Mouse (Mus musculus) c-Kit-positive CD71-positive TER-119-negative erythroid progenitor cells, embryonic 14.5 days (primary cell): Measurements from ENCODE around the gene Alyref.

Source experiments
- DNase-seq: peaks from one replicate; pipeline ENCODE4 v3.0.0-alpha.2; 2013; ENCODE audit warnings: low read depth

Gene Alyref

DNA sequence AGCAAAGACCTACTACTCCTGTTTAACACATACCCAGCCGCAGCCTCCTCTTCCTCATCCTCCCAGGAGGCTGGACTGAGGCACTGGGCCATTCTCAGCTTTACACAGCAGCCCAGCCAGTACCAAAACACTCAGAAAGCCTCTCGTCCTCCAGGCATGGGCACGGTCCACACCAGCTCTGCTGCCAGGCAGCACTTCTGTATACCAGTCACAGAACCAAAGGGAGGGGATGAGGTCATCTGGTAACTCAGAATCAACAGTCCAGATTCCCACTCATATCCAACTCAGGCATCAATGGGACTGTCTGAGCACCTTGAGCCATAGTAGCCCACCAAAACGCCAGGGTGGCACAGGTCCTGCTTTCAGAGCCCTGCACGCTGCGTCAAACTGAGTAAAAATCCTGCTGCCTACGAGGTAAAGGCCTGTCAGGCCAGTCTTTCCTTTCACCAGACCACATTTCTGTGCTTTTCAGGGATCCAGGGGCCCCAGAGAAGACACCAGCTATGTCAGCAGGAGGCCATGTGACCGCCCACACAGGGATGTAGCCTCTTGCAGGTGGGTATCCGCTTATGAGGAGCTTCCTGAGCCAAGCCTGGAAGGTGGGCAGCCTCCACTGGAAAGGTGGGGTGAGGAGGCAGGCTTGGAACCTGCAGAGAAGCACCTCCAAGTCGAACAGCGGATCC lies 28.8 kb upstream of the Alyref start:
- DNase-seq, result no peak

GRCm38 (mm10) chr11:120625152-120625775 lies 27.1 kb upstream of the Alyref start, which contains the start of gene Sirt7:
TSS of gene Sirt7 (minus strand) at chr11:120625240.
- DNase-seq, result no peak

GRCm38 (mm10) chr11:120624680-120625111 lies 26.5 kb upstream of the Alyref start:
- peak; percentile 78 for DNase-seq

GRCm38 (mm10) chr11:120623961-120624679 lies 26.0 kb upstream of the Alyref start:
- peak; percentile 63 for DNase-seq

- no peak for DNase-seq
Measured at GRCm38 (mm10) chr11:120622805-120623204, 24.6 kb upstream of the Alyref start.

GRCm38 (mm10) chr11:120620195-120620594 lies 22.0 kb upstream of the Alyref start:
- no peak for DNase-seq

DNA sequence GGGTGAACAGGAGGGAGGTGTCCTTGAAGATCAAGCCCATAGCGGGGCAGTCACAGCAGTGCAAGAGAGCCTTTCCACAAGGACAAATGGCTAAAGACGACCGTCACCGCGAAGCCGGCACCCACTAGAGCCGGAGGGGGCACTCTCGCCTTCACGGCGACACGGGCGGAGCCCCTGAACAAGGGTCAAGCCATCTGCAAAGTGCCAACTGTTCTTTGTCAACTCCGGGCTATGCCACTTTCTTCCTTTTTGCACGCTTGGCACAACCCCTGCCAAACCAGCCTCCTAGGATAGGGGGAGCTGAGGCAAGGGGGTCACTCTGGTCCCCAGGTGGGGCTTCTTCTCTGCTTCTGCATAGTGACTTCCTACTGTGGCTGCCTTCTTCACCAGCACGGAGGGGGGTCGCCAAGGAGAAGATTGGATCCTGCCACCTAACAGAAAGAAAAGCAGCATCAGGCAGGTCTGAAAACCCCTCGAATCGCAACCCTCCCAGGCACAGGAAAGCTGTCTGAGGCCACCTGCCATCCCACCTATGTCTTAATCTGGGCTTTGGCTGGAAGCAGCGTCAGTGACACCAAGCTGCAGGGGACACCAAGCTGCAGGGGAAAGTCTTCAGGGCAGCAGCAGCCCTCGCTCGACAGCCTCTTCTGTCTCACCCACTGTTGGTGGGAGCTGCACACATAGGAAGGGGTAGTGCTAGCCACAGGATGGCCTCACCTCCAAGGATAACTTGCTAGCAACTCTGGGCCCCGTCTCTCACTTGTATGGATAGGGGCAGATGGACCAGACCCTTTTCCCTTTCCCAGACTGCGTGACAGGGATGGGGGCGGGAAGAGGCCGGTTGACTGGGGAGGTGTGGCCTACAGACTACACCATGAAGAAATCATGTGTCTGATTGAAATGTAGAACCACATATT lies 20.7 kb upstream of the Alyref start:
- no peak for DNase-seq

- DNase-seq, result peak; percentile 92
Measured at GRCm38 (mm10) chr11:120617519-120618112, 19.5 kb upstream of the Alyref start, which contains the start of gene Pcyt2. TSS of gene Pcyt2 (minus strand) at chr11:120617936.

DNA sequence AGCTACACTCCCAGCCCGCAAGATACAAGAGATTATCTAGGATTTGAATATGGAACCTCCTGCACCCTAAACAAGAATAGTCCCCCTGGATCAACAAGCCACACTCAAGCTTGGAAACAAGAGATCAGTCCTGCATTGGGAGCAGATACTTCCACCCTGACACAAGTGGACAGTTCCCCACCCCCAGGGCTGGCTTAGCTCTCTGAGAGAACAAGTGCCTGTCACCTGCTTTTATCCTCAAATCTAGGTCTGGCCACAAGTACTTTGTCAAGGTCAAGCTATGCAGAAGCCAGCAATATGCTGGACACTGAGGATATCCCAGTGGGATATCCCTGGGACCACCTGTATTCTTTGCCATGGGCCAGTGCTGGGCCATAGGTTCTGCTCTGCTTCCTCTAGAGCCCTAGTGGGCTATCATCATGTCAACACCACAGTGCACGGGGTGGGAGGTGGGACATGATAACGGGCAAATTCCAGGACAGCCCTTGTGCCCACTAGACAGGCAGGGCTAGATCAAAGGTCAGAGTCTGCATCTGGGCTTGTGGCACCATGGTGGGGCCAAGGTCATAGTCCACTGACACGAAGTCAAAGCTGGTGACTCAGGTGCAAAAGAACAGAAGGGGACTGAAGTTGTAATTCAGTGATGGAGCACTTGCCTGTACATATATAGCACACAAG lies 18.6 kb upstream of the Alyref start:
- no peak for DNase-seq

GRCm38 (mm10) chr11:120615606-120616203 lies 17.5 kb upstream of the Alyref start:
- DNase-seq, result no peak

GRCm38 (mm10) chr11:120615167-120615566 lies 17.0 kb upstream of the Alyref start:
- DNase-seq, result no peak

GRCm38 (mm10) chr11:120613976-120614375 lies 15.8 kb upstream of the Alyref start:
- no peak for DNase-seq

GRCm38 (mm10) chr11:120613481-120613972 lies 15.4 kb upstream of the Alyref start:
- DNase-seq, result no peak

- DNase-seq, result peak; percentile 60
Measured at GRCm38 (mm10) chr11:120612763-120613162, 14.6 kb upstream of the Alyref start.

DNA sequence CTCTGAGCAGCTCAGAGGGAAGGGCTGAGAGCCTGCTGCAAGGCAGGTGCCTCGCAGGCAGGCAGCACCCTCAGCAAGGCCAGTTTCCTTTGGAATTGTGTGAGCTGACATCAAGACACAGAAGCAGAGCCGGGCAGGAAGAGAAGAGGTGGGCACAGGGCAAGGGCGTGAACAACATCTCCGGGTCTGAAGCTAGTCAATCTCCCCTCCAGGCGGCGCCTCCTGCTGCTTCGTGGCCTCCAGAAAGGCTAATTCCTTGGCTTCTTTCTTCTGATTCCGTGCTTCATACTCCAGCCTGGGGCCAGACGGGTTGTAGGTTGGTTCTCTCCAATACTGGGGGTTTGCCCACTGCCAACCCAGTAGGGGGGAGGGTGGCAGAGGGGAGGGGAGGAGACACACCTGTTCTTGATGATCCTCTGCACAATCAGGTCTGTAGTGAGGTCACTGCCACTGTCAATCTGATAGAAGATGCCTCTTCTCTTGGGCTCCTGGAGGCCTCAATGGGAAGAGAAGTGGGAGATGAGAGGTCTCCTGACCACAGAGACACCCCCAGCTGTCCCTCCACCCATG lies 12.4 kb upstream of the Alyref start:
- DNase-seq, result no peak

GRCm38 (mm10) chr11:120609250-120609649 lies 11.1 kb upstream of the Alyref start:
- no peak for DNase-seq

GRCm38 (mm10) chr11:120608241-120609034 lies 10.3 kb upstream of the Alyref start, which contains the start of gene Npb:
TSS of gene Npb (plus strand) at chr11:120608477.
- no peak for DNase-seq

DNA sequence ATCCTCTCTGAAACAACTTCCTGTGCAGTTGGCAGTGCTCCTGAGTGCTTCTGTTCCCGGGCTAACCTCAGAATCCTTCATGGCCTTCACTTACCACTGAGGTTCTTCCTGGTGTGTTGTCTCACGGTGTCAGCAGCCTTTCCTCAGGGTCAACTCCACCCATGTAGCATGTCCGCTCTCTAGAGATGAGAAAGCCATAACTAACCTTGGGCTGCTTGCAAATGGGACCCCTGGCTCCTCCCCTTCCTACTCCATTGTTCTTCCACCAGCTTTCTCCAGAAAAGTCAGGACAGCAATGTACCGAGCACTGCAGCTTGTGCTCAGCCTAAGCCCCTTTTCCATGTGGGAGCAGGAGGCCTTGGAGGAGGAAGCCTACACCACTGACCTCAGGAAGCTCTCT lies 8.6 kb upstream of the Alyref start:
- no peak for DNase-seq

DNA sequence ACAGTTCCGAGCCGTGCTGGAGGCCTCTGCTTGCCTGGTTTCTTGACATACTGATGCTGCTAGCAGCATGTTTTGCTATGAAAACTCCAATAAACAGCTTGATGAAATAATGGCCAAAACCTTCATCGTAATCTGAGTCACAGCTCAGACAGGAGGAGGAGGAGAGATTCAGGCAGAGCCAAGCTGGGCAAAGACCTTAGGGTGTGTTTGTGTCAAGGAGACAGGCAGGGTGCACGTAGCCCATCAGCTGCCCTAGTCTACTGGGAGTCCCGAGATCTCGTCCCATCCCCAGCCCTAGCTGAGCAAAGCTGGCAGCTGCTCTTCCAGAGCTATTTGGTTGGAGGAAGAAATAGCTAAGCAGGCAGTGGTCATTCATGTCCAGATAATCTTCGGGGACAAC lies 7.5 kb upstream of the Alyref start:
- no peak for DNase-seq
